Mouse (Mus musculus): ENCODE results near the gene Dcps.

DNA sequence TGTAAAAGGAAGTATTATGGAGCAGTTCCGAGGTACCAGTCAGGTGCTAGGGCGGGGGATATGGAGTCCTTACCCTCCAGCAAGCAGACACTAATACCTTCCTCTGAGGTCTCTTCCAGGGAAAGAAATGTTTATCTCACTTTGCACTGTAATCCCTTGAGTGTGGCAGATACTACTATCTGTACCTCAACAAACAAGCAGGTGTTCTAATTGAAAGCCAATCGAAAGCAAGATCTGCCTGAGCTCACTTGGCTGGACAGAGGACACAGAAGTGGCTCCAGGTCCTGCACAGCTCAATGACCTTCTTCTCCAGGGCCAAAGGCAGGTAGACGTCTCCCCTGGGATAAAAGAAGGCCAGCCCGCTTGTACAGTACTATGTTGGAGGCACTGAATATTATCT is 65.8 kb downstream of the Dcps start:
- TF ChIP-seq EP300 (optimal IDR thresholded peaks at IDR 0.05), result no peak
- no peak for TF ChIP-seq CTCF (IDR thresholded peaks at IDR 0.05; ENCODE audit: low read depth)

Data from stomach, postnatal 0 days (tissue).